Mouse (Mus musculus) MEL (cell line): Measurements from ENCODE around the gene Cwc25. TPM values are rescaled to one million over a fixed set of nuclear protein-coding genes. Genes with fewer than 3 reads are reported as not detected.
"Not testable (repeated sequence)": the region's sequence is repeated elsewhere in the genome, so short reads cannot be mapped to it uniquely, and the experiment has no call there.

ENCODE experiments used
- DNase-seq: peaks from one replicate; pipeline ENCODE4 v3.0.0; 2011; ENCODE audit warnings: low read depth, low spot score
- H3K27ac ChIP-seq: 2 replicates; pipeline ENCODE4 v1.5.1; 2012; ENCODE audit warnings: low read depth, mild to moderate bottlenecking, control low read depth, low read length, moderate library complexity; ENCODE audit not compliant: control insufficient read depth
- H3K27me3 ChIP-seq, 2 experiments: fragments of 150-350 bp in 1 of 2; sonication (generic) in 1 of 2; 2 replicates each; pipeline ENCODE4 v1.6.1; 2012; ENCODE audit warnings: low read length in 2 of 2, mild to moderate bottlenecking in 2 of 2, improper control_type of control experiment in 1 of 2, moderate library complexity in 1 of 2; ENCODE audit not compliant: insufficient read depth in 2 of 2, control insufficient read depth in 1 of 2
- H3K36me3 ChIP-seq, 2 experiments: 2 replicates each; pipeline ENCODE4 v1.6.1; 2012 to 2014; ENCODE audit warnings: low read length in 2 of 2, improper control_type of control experiment in 1 of 2, inconsistent platforms in 1 of 2, mild to moderate bottlenecking in 1 of 2; ENCODE audit not compliant: insufficient read depth in 2 of 2, control insufficient read depth in 1 of 2
- H3K4me1 ChIP-seq, 2 experiments: fragments of 150-350 bp in 1 of 2; sonication (generic) in 1 of 2; 2 replicates each; pipeline ENCODE4 v1.6.1; 2012; ENCODE audit warnings: low read length in 2 of 2, improper control_type of control experiment in 1 of 2, mild to moderate bottlenecking in 1 of 2; ENCODE audit not compliant: insufficient read depth in 2 of 2, control insufficient read depth in 1 of 2
- H3K4me3 ChIP-seq, 2 experiments: fragments of 150-350 bp in 1 of 2; sonication (generic) in 1 of 2; 2 replicates each; pipeline ENCODE4 v1.5.1; 2012; ENCODE audit warnings: low read depth in 2 of 2, low read length in 2 of 2, mild to moderate bottlenecking in 2 of 2, moderate library complexity in 2 of 2, control low read depth in 1 of 2, improper control_type of control experiment in 1 of 2; ENCODE audit not compliant: control insufficient read depth in 1 of 2, insufficient read depth in 1 of 2
- H3K79me2 ChIP-seq: 2 replicates; pipeline ENCODE4 v1.6.1; 2012; ENCODE audit warnings: mild to moderate bottlenecking, low read length, moderate library complexity; ENCODE audit not compliant: control insufficient read depth, poor library complexity, insufficient read depth
- H3K9ac ChIP-seq: 2 replicates; pipeline ENCODE4 v1.6.1; 2012; ENCODE audit warnings: low read depth, mild to moderate bottlenecking, control low read depth, low read length, moderate library complexity; ENCODE audit not compliant: control insufficient read depth, poor library complexity, severe bottlenecking
- H3K9me3 ChIP-seq: fragments of 150-350 bp; sonication (generic); replicated peaks from 2 replicates; pipeline ENCODE4 v1.6.1; 2012; ENCODE audit warnings: mild to moderate bottlenecking, low read length, improper control_type of control experiment, moderate library complexity; ENCODE audit not compliant: insufficient read depth
- BHLHE40 ChIP-seq: IDR thresholded peaks from 2 replicates; pipeline ENCODE4 v1.6.1; 2012; ENCODE audit warnings: low read depth, mild to moderate bottlenecking, inconsistent platforms, low read length, improper control_type of control experiment, borderline replicate concordance
- CHD1 ChIP-seq: IDR thresholded peaks from 2 replicates; pipeline ENCODE4 v1.6.1; 2012; ENCODE audit warnings: low read depth, mild to moderate bottlenecking, inconsistent platforms, low read length, improper control_type of control experiment
- E2F4 ChIP-seq: IDR thresholded peaks from 2 replicates; pipeline ENCODE4 v1.6.1; 2011; ENCODE audit warnings: low read depth, low read length, improper control_type of control experiment, borderline replicate concordance
- ELF1 ChIP-seq: IDR thresholded peaks from 2 replicates; pipeline ENCODE4 v1.6.1; 2014; ENCODE audit warnings: low read depth, mild to moderate bottlenecking, inconsistent platforms, low read length, improper control_type of control experiment, moderate library complexity
- JUND ChIP-seq: IDR thresholded peaks from 2 replicates; pipeline ENCODE4 v1.6.1; 2011; ENCODE audit warnings: low read depth, mild to moderate bottlenecking, improper control_type of control experiment, low read length
- MAFK ChIP-seq: IDR thresholded peaks from 2 replicates; pipeline ENCODE4 v1.6.1; 2011; ENCODE audit warnings: low read depth, mild to moderate bottlenecking, low read length, improper control_type of control experiment, borderline replicate concordance
- MAZ ChIP-seq: IDR thresholded peaks from 2 replicates; pipeline ENCODE4 v1.6.1; 2012; ENCODE audit warnings: low read depth, mild to moderate bottlenecking, inconsistent platforms, low read length, improper control_type of control experiment
- NELFE ChIP-seq: IDR thresholded peaks from 2 replicates; pipeline ENCODE4 v1.6.1; 2011; ENCODE audit warnings: low read depth, low read length, improper control_type of control experiment
- POLR2AphosphoS2 ChIP-seq: IDR thresholded peaks from 2 replicates; pipeline ENCODE4 v1.6.1; 2011; ENCODE audit warnings: low read length, improper control_type of control experiment
- RAD21 ChIP-seq: IDR thresholded peaks from 2 replicates; pipeline ENCODE4 v1.6.1; 2011; ENCODE audit warnings: mild to moderate bottlenecking, low read depth, low read length, improper control_type of control experiment
- RCOR1 ChIP-seq: IDR thresholded peaks from 2 replicates; pipeline ENCODE4 v1.6.1; 2012; ENCODE audit warnings: low read depth, mild to moderate bottlenecking, inconsistent platforms, low read length, improper control_type of control experiment
- SIN3A ChIP-seq: IDR thresholded peaks from 2 replicates; pipeline ENCODE4 v1.6.1; 2012; ENCODE audit warnings: low read length, improper control_type of control experiment, inconsistent platforms
- TBP ChIP-seq: IDR thresholded peaks from 2 replicates; pipeline ENCODE4 v1.8.0; 2011; ENCODE audit warnings: low read depth, low read length, improper control_type of control experiment
- USF1 ChIP-seq: IDR thresholded peaks from 2 replicates; pipeline ENCODE4 v1.6.1; 2014; ENCODE audit warnings: low read depth, mild to moderate bottlenecking, inconsistent platforms, low read length, improper control_type of control experiment, moderate library complexity
- USF2 ChIP-seq, 2 experiments: IDR thresholded peaks; 2 replicates each; pipeline ENCODE4 v1.6.1; 2011 to 2012; ENCODE audit warnings: improper control_type of control experiment in 2 of 2, low read length in 2 of 2, borderline replicate concordance in 1 of 2, inconsistent platforms in 1 of 2, low read depth in 1 of 2, mild to moderate bottlenecking in 1 of 2; ENCODE audit not compliant: insufficient read depth in 1 of 2
- ZC3H11A ChIP-seq: IDR thresholded peaks from 2 replicates; pipeline ENCODE4 v1.6.1; 2012; ENCODE audit warnings: low read depth, mild to moderate bottlenecking, inconsistent platforms, low read length, improper control_type of control experiment
- ZKSCAN1 ChIP-seq: IDR thresholded peaks from 2 replicates; pipeline ENCODE4 v1.6.1; 2012; ENCODE audit warnings: low read depth, mild to moderate bottlenecking, inconsistent platforms, low read length, improper control_type of control experiment, moderate library complexity
- ZMIZ1 ChIP-seq: IDR thresholded peaks from 2 replicates; pipeline ENCODE4 v1.6.1; 2012; ENCODE audit warnings: low read depth, mild to moderate bottlenecking, inconsistent platforms, low read length, improper control_type of control experiment, moderate library complexity
- ZNF384 ChIP-seq: IDR thresholded peaks from 2 replicates; pipeline ENCODE4 v1.6.1; 2012; ENCODE audit warnings: low read depth, mild to moderate bottlenecking, inconsistent platforms, low read length, improper control_type of control experiment
- polyA plus RNA-seq, 2 experiments: library from polyadenylated mRNA; stranded (reverse) in 1 of 2; unstranded in 1 of 2; fragments of >175 nt in 1 of 2; fragments of >200 nt in 1 of 2; gene quantifications; 2 replicates each; pipeline versions ENCODE4 v1.2.1 to v1.2.4; 2012; ENCODE audit warnings: low replicate concordance in 2 of 2, low read depth in 1 of 2; ENCODE audit not compliant: insufficient read length in 2 of 2, insufficient read depth in 1 of 2, missing spikeins in 1 of 2
- total RNA-seq: library from RNA; depleted of rRNA; stranded (reverse); fragments of 300-350 nt; gene quantifications from 2 replicates; pipeline ENCODE4 v1.2.3, GENCODE M21; 2012

Gene Cwc25
- total and polyA plus RNA-seq, 3 experiments, result 16.7 to 20.8 TPM; not detected in 1

DNA sequence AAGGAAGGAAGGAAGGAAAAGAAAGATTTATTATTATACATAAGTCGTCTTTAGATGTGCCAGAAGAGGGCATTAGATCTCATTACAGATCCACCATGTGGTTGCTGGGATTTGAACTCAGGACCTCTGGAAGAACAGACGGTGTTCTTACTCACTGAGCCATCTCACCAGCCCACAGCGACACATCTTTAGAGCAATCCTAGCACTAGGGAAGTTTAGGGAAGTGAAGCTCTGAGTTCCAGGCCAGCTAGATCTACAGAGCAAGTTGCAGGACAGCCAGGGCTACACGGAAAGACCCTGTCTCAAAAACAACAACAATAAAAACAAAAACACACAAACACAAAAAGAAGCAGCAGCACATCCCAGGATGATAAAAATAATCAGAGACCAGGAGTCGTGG lies 31.5 kb downstream of the Cwc25 start:
- not testable (repeated sequence) for H3K27me3 ChIP-seq, H3K36me3 ChIP-seq, H3K9ac ChIP-seq, H3K9me3 ChIP-seq, H3K27ac ChIP-seq, DNase-seq, H3K4me3 ChIP-seq, H3K4me1 ChIP-seq
- peaks cover 12% of the 10 kb centered on the region for H3K79me2 ChIP-seq
- peak; percentile 95 for TF ChIP-seq TBP

DNA sequence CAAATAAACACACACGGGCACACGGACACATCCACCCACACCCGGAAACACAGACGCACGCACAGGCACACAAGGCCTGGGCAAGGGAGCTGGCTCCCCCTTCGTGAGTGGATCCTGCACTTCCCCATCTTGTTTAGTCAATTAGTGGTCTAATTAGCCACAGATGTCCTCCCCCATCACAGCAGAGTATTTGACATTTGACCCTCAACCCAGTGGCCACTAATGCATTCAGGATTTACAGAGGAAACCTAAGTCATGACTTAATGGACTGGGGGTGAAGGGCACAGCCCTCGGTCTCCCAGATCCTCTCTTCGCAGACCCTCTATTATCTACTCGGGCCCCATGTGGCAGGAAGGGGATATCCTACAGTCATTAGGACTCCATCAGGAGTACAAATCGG lies 32.7 kb downstream of the Cwc25 start:
- H3K9me3 ChIP-seq, result no peaks in the 10 kb centered on the region
- no peak overlapping the region for H3K9ac ChIP-seq
- no peak overlapping the region for H3K27ac ChIP-seq
- no peak for TF ChIP-seq CHD1
- no peak for TF ChIP-seq MAFK
- no peak for TF ChIP-seq ZC3H11A
- TF ChIP-seq BHLHE40, result no peak
- TF ChIP-seq JUND, result no peak
- TF ChIP-seq USF2 (IDR thresholded peaks at IDR 0.05; ENCODE audit: borderline replicate concordance in 1 of 2, insufficient read depth in 1 of 2, low read depth in 1 of 2, low read length in 2 of 2), result no peak
- no peak for TF ChIP-seq SIN3A
- no peak for TF ChIP-seq RAD21
- TF ChIP-seq, all 39 proteins: peak for 0
- no peak overlapping the region for H3K4me3 ChIP-seq
- H3K4me1 ChIP-seq, result no peaks in the 10 kb centered on the region
- H3K79me2 ChIP-seq, result peaks cover 11% of the 10 kb centered on the region
- DNase-seq, result no peak
- H3K27me3 ChIP-seq, result no peaks in the 10 kb centered on the region
- H3K36me3 ChIP-seq, result peaks cover 0 to 7% of the 10 kb centered on the region in 2 experiments; a peak in 2 of 4 replicates

DNA sequence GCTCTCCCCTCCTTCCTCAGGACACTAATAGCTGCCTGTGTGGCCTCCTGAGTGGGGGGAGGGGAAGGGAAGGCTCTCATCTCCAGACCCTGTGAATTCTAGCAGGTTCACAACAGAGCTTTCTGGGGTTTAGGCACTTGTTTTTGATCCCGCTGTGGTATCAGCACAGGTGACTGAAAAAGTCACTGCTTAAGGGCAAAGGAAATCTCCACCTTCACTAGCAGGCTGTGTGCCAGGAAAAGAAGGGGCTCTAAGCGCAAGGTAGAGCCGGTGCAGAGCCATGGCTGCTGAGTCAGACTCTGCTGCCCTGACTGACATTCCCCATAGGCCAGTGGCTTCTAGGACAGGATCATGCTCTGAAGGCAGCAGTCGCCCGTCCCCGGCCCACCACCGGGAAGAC lies 37.6 kb downstream of the Cwc25 start:
- H3K27me3 ChIP-seq, result no peaks in the 10 kb centered on the region
- no peak for TF ChIP-seq RCOR1
- TF ChIP-seq ZKSCAN1, result no peak
- no peak for TF ChIP-seq ZNF384
- no peak for TF ChIP-seq USF1
- no peak for TF ChIP-seq CHD1
- TF ChIP-seq NELFE, result no peak
- TF ChIP-seq MAZ, result no peak
- no peak for TF ChIP-seq ZMIZ1
- no peak for TF ChIP-seq ELF1
- no peak for TF ChIP-seq E2F4
- no peak for TF ChIP-seq POLR2AphosphoS2
- H3K9ac ChIP-seq, result no peak overlapping the region
- H3K27ac ChIP-seq, result no peak overlapping the region
- no peaks in the 10 kb centered on the region for H3K9me3 ChIP-seq
- H3K4me1 ChIP-seq, result no peaks in the 10 kb centered on the region
- H3K79me2 ChIP-seq, result peaks cover 1% of the 10 kb centered on the region; the same call in 1 of the 2 replicates
- no peak overlapping the region for H3K4me3 ChIP-seq
- peaks cover 0 to 14% of the 10 kb centered on the region in 2 experiments; a peak in 2 of 4 replicates for H3K36me3 ChIP-seq
- no peak for DNase-seq
